Mouse (Mus musculus): ENCODE measurements around the gene Abcf3.
A peak's percentile ranks its signal among the peaks of the same experiment; 100 is the strongest.

Gene Abcf3

DNA sequence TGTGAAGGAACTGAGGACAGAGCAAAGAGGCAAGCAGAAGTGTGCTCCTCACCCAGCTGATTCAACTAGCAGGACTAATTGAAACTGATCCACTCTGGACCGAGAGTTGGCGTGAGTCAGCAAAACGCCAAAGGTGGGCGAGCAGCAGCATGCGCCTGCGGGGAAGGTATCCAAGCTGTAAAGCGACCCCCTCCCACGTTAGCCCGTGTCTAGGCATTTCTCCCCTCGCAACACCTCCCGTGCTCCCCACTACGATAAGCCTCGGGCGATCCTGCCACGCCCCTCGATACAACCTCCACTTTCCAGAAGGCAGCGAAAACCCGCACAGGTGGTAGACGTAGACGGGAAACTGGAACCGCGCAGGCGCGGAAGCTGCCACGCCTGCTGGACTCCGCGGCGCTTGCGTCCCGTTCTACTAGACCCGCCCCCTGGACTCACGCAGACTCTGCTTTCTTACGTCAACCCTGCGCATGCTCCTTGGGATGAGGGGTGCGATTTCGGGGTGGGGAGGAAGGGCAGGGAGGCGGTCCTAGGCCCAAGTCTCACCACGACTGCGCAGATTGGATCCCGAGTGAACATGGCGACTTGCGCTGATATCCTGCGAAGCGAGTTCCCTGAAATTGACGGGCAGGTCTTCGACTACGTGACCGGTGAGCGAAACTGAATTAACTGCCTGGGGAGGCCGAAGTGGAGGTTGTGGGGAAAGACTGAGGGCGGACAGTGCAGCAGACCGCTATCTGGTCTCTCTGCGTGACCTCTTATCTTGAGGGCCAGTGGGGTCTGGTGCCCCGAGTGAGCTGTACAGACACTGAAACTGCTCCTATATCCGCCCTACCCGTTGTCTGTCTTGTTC, at the start of gene Abcf3:
Gene Abcf3 (plus strand): TSS at position 482 of the 853 bp plus-strand sequence.
- peak; percentile 99 for DNase-seq

DNA sequence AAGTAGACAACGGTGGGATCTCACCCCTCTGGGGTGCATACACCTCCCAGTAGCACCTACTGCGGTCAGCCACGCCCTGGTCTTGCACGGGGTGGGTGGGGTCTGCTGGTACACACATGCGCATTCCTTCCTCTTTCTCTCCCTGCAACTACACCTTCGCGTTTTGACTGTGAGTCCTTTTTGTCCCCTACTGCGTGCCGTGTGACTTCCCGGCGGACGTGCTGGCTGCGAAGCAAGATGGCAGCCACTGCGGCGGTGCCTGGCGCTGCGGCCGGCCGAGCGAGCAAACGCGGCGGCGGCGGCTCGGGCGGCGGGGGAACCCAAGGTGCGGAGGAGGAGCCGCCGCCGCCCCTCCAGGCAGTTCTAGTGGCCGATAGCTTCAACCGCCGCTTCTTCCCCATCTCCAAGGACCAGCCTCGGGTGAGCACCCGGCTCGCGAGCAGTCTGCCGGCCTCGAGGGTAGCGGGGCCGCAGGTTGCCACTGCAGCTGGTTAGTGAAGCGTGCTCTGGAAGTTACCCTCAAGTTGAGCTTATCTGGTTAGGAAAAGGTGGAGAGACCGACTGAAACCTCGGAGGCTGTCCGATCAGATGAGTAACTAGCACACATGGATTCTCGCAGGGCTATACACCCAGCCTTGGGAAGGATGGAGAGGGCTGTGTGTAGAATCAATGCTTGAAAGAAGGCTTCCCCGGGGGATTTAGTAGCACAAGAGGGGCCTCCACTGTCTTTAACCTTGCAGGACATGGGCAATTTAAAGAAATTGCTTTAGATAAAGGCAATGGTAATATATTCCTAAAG, 49.5 kb upstream of the Abcf3 start, which contains the start of gene Eif2b5:
Gene Eif2b5 (plus strand): TSS at position 141 of the 799 bp plus-strand sequence.
- DNase-seq: peak; percentile 95

DNA sequence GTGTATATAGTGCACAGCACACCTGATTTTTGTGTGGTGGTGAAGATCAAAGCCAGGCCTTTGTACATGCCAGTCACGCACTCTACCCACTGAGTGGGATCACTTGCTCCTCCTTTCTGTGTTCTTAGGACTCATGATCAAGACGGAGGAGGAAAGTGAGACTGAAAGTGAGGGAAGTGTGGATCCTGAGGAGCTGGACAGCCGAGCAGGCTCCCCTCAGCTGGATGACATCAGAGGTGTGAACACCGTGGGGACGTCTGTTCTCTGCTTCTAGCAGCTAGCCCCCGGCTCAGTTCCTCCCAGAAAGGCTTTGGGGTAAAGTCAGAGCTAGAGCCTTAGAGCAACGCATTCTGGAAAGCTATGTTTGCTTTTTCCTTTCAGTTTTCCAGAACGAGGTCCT, 42.4 kb upstream of the Abcf3 start:
- DNase-seq: no peak

DNA sequence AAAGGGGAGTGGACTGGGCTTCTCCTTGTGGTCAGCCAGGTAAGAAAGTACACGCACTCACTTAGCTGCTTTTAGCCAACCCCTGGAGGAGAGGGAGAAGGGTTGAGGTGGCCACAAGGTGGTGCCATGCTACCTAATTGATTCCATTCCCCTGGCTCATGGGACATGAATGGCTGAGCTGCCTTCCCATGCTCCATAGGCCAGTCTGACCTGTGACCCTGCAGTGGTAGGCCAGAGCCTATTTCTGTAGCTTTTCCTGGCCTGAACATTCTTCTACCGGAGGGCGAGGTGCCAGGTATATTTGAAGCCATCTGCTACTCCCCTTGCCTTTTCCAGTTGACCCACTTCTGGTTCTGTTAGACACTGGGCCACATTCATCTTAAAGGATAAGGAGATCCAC, 39.0 kb upstream of the Abcf3 start:
- peak; percentile 66 for DNase-seq

DNA sequence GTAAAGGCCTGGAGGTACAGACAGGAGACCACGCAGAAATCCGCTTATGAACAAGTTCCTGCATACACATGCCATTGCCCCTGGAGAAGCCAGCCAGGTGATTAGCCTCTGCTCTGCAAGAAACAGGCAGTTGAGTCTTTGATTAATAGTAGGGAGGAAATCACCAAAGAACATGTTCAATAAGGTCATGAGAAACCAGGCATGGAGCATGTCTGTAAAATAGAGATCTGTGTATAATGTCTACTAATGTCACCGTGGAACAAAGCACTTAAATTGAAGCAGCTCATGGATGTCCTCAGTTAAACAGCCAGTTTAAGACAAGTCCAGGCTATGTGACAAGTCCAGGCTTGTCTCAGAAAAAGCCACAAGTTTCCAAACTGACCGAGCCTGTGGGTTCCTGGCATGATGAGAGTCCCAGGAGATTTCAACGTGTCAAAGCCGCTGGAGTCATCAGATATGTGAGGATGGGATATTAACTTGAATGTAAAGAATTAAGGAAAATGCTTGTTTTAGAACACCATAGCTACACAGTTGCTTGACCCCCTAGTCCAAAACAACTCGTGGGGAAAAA, 37.0 kb upstream of the Abcf3 start:
- DNase-seq: no peak

DNA sequence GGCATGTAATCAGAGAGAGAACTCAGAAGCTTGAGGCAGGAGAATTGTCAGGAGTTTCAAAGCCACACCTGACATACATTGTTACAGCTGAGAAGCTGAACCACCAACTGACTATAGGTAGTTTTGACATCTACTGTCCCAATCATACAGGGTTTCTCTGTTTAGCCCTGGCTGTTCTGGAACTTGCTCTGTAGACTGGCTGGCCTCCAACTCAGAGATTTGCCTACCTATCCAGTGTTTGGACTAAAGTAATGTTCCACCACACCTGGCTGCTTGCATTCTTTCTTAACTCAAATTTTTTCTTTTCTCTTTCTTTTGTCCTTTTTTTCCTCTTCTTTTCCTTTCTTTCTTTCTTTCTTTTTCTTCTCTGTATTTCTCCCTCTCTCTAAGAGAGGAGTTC, 32.3 kb upstream of the Abcf3 start:
- DNase-seq: peak; percentile 39

DNA sequence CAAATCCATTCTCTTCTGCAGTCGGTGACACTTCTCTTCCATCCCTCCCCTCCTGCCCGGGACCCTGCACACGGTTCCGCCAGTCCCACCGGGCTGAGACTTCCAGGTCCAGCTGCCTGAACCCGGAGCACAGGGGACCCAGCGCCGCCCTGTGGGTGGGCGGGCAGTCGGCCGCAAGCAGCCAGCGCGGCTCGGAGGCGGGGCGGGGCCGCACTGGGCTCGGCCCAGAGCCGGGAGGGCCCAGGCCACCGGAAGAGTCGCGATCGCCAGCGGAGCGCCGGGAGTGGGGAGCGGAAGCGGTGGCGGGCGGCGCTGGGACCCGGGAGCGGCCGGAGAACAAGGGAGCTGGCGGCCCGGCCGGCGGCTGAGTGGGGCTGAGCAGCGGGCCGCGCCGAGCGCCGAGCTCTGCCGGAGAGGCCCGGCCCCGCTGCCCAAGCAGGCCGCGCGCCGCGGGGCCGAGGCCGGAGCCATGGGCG, 31.6 kb upstream of the Abcf3 start, which contains the start of gene Dvl3:
Gene Dvl3 (plus strand): TSS at position 257 of the 476 bp plus-strand sequence.
- peak; percentile 96 for DNase-seq

DNA sequence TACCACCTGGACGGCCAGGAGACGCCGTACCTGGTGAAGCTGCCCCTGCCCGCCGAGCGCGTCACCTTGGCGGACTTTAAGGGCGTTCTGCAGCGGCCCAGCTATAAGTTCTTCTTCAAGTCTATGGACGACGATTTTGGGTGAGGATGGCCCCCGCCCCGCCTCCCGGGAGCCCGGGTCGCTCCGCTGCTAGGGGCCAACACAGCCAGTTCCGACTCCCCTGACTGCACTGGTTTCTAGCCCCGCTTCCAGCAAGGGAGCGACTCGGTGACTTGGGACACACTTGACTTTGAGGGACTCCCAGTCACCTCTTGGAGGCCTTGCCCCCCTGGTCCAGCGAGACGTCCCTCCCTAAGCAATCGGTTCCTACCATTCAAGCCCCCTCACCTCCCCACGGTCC, 31.2 kb upstream of the Abcf3 start:
- no peak for DNase-seq

DNA sequence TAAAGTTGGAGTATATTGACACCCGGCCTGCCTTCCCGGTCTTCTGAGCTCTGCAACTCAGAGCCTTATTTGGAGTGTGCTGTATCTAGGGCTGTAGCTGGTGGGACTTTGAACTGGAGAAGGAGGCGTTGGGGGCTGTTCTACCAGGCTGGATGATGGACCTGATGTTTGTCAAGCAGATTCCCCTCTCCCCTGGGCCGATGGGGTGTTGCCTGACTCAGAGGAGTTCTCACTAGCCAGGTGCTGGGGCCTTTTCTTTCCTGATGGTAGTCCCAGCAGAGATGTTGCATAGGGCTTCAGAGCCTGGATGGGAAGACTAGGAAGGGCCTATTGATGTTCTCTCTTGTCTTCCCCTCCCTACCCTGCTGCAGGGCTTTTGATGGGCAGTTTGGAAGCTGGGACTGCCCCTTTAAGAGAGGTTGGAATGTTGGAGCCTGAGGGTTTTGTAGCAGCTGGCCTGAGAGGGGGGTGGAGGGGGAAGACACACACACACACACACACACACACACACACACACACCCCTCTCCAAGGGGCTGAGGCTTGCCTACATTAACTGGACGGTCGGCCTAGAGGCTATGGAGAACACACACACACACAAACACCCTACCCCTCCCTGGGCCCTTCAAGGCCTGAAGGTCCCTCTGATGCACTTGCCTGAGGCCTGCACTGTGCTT, 30.5 kb upstream of the Abcf3 start:
- peak; percentile 67 for DNase-seq

DNA sequence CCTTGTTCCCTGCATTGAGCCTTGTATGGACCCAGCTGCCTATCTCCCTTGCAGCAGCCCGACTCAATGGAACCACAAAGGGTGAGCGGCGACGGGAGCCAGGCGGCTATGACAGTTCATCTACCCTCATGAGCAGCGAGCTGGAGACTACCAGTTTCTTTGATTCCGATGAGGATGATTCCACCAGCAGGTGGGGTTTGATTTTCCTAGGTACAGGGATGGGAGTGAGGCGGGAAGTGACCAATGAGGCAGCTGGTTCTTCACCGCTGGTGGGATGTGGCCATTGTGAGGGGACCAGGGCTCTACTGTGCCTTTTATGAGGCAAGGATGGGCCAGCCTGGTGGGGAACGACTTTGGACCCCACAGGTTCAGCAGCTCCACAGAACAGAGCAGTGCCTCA, 24.5 kb upstream of the Abcf3 start:
- no peak for DNase-seq

DNA sequence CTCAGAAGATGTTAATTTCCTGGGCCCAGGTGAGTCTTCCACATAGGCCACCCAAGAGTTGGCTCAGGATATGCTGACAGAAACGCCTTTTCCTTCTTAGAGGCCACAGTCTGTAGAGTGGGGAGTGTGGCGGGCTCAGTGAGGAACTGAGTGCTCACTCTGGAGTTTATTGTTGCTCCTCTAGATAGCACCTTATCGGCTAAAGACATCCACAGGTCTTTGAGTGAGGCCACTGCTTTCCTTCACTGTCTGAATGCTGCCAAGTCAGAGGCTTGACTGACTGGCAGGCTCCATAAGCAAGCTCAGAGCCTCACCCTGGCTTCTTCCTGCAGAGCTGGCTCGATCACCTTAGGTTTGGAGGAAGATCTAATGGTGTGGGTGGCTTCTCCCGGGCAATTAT, 19.6 kb upstream of the Abcf3 start:
- no peak for DNase-seq

DNA sequence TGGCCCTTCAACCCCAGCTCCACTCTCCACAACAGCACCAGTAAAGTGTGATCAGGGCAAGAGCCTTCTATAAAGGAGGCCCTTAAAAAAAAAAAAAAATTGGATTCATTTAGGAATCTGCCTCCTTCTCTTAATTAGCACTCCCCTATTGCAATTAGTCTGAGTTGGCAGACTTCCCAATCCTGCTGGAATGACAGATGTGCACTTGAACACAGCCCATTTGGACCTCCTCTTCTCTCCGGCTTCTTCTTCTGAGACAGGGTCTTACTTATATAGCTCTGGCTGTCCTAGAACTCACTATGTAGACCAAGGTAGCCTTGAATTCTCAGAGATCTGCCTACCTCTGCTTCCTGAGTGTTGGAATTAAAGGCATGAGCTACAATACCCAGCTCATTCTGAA, 19.0 kb upstream of the Abcf3 start:
- DNase-seq: no peak

DNA sequence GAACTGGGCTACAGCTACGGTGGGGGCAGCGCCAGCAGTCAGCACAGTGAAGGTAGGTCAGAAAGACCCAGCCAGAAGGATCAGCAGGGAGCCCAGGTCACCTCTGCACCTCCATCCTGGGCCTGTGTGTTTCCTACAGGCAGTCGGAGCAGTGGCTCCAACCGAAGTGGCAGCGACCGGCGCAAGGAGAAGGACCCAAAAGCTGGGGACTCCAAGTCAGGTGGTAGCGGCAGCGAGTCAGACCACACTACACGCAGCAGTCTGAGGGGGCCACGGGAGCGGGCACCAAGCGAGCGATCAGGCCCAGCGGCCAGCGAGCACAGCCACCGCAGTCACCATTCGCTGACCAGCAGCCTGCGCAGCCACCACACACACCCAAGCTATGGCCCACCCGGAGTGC, 17.4 kb upstream of the Abcf3 start:
- DNase-seq: no peak

DNA sequence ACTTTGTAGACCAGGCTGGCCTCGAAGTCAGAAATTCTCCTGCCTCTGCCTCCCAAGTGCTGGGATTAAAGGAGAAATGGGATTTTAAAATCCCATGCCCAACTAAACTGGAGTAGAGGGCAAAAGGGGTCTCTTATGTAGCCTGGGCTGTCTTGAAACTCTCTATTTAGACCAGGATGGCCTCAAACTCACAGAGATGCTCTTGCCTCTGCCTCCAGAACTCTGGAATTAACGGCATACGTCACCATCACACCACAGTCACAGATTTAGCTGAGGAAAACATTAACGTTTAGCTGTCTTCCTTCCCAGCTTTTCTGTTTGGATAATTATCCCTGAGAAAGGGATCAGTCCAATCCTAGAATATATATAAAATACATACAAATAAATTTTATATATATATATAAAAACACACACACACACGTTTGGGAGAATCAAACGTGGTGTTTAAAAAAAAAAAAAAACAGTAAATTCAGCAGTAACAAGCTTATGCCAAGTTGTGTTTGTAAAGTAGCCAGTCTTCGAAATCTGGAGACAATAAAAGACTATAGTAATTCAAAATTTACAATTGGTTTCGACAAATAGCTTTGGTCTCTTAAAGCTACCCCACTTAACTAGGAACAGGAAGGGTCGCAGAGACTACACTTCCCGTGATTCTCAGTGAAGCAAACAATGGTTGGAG, 13.6 kb upstream of the Abcf3 start:
- DNase-seq: no peak

DNA sequence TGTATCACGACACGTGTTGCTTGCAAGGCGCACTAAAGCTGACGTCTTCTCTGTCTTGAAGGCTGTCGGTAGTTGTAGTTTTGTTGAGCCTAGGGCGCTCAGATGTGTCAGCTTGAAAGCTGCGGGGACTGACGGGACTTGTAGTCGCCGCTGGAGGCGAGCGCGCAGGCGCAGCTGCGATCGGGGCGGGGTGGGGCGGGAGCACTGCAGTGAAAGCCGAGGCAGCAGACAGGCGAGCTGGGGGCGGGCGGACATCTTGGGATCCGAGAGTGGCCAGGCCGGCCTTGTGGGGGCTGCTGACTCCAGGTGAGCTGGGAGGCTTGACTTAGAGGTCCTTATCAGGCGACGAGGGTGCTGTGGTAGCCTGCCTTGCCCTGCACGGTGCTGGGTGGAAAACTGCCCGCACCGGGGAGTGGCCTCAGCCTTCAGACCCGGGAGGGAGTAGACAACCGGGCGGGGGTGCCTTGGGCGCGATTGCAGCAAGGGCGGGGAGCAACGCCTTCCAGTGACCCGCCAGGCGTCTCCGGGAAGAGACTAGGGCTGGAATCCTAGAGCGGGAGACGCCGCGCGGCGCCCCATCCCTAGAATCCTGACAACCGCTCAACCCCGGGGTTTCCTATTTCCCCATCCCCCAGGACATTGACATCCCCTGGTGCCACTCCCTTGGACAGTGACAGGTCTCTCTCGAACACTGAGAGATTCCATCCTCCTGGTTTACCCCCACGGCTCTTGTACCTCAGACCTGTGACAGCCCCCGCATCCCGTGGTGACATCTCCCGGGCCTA, 12.9 kb upstream of the Abcf3 start, which contains the start of gene Ap2m1:
Gene Ap2m1 (plus strand): TSS at position 183 of the 785 bp plus-strand sequence.
- DNase-seq: peak; percentile 97

DNA sequence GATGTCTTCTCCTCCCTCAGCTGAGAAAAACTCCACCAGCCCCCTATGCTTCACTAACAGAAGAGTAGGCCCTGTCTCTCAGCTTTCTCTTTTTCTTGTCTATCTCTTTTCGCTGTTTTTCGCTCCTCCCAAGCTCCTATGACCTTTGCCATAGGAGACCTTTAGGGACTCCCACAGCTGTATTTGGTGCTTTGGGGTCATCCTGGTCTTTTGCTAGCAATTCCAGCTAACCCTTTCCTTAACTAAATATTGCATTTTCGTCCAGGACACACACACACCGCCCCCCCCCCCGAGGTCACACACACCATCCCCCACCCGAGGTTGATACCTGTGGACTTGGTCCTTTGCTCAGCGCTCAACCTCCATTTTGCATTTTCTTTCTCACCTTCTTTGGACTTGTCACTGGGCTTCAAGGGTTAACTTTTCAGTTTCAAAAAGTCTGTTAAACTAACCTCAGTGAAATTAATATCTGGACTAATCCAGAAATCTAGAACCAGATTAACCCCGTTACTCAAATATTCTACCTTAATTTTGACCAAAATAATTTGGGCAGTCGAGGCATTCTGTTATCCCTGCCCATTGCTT, 12.2 kb upstream of the Abcf3 start:
- no peak for DNase-seq

DNA sequence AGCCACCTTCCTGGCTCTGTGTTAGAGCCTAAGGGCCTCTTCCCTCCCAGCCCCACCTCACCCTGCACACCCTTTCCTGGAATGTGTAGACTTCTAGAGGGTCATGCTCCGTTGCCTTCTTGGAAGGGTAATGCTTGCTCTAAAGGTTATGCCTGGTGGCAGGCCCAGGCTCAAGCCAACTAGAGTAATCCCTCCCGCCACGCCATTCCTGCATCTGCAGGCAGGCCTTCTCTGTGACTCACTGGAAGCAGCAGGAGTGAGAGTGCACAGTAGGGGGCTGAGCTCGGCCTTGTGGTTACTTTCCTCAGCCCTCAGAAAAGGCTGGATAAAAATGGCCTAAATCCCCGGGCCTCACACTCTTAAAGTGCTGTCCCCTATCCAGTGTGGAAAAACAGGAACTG, 11.3 kb upstream of the Abcf3 start:
- peak; percentile 82 for DNase-seq

DNA sequence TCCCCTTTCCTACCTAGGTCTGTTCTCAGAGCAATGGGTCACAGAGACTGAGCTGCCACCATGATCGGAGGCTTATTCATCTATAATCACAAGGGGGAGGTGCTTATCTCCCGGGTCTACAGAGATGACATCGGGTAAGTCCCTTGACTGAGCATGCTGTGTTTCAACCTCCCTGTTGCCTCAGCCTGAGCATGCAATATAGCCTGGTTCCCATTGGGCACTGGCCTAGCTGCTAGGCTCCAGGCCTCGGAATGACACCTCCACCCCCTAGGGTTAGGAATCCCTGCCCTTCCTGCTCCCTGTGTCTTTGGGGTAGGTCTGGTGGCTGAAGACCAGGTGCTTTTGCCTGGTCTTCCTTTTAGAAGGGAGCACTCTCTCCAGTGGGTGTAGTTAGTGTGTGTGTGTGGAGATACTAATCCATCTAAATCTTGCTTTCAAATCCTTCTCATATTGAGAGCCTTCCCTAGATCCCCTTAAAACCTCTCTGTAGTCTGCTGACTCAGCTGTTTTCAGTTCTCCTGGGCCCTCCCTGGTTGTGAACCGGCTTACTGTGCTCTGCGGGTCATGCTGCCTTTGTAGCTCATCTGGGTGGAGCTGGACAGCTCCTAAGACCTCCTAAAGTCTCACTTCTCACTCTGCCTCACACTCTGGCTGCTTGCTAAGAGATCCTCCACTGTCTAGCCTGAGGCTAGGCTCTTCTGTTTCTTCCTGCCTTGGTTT, 10.6 kb upstream of the Abcf3 start:
- no peak for DNase-seq

DNA sequence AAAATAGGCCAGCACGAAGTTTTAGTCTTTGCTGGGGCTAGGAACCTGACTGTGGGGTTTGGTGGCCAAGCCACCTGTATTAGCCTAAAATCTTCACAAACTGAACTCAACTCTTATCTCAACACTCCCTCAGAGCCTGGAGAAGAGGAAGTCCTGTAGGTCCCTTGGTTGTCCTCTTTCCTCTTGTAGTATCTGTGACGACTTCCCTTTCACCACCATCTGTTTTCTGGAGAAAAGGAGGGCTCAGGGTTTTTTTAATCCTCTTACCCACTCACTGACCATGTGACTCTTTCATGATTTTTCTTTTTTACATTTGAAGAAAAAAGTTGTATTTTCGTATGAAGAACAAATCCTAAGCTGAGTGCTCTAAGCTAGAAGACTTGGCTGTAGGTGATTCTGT, 8.7 kb upstream of the Abcf3 start:
- DNase-seq: no peak

DNA sequence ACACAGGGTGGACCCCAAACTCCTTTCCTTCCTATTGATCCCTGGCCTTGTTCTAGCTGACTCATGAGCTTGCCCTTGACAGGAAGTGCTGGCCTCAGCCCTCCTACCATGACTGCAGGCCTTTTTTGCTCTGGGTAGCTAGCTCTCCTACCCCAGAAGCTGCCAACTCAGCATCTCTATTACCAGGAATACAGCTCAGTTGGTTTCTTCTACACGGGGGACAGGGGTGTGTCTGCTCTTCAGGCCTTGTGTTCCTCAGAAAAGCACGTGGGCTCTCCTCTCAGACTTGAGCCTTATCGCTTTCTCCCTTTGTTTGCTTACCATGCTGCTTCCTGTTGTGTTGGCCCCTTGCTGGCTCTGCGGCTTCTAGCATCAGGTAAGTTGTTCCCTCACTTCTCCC, 7.9 kb upstream of the Abcf3 start:
- no peak for DNase-seq
